Mouse (Mus musculus): ENCODE measurements around the gene Med29. TPM values are rescaled to one million over a fixed set of nuclear protein-coding genes. Genes with fewer than 3 reads are reported as not detected.

Gene Med29
- total RNA-seq, 2 experiments from 2014 or later: 22.6 to 23.0 TPM

DNA sequence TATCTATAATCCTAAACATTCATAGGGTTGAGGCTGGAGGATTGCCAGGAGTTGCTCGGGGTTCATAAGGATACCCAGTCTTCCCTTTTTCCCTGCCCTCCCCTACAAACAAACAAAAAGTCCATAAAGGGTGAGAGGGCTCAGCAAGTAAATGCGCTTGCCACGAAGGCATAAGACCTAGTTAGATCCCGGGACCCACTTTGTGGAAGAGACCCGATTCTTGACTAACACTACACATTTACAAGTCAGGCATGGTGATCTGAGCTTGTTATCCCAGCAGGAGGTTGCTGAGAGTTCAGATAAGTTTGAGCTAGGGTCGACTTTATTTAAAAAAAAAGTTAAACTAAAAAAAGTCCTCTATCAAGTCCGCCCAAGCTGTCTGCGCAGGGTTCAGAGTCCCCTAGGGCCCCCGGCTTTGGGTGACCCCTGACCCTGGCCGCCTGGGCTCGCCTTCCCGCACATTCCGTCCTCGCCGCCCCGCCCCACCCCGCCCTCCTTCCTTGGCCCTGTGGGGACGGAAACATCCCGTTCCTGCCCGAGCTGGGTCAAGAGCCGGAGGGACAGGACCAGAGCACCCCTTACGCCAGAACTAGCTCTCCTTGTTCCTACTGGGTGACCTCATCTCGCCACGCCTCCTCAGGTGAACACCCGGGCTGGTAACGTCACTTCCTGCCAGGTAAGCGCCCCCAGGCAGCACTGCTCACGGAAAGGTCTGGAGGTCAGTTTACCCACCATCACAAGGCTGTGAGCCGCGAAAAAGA, 16.3 kb downstream of the Med29 start:
- peak; percentile 74 for DNase-seq

DNA sequence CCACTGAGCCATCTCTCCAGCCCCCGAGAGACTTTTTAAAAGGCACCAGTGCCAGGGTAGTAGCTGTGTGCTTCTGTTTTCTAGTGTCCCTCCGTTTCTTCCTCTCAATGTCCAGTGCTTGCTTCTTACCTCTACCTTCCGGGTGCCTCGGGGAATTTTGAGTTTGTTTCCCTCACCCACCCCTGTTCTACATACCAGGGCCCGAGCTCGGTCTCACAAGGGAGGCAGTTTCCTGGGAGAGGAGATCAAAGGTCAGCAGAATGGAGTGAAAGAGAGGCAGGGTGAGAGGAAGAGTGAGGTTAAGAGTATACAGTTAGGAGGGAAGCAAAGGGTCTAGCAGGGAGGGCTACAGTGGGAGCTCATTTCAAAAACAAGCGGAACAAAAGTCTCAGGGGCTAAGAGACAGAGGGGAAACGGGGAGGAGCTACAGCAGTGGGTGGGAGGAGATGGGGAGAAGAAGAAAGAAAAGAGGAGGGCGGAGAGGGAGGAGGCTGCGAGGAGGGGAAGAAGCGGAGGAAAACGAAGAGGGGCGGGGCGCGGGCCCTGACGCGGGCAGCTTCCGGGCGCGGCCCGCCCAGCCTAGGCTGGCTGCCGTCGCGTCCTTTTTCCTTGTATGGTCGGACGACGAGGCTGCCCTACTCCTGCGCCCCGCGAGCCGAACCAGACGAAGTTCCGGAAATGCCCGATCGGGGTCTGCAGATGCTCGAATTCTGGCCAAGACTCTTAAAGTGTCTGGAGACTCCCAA, 17.2 kb downstream of the Med29 start:
- peak; percentile 89 for DNase-seq

DNA sequence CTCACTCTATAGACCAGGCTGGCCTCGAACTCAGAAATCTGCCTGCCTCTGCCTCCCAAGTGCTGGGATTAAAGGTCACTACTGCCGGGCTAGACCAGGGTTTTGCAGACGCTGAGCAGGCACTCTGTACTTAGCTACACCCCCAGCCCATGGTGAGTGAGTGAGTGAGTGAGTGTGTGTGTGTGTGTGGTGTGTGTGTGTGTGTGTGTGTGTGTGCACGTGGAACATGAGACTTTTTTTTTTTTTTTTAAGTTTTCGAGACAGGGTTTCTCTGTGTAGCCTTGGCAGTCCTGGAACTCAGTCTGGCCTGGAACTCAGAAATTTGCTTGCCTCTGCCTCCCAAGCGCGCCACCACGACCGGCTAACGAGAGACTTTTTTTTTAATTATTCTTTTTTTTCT, 17.9 kb downstream of the Med29 start:
- no peak for DNase-seq

DNA sequence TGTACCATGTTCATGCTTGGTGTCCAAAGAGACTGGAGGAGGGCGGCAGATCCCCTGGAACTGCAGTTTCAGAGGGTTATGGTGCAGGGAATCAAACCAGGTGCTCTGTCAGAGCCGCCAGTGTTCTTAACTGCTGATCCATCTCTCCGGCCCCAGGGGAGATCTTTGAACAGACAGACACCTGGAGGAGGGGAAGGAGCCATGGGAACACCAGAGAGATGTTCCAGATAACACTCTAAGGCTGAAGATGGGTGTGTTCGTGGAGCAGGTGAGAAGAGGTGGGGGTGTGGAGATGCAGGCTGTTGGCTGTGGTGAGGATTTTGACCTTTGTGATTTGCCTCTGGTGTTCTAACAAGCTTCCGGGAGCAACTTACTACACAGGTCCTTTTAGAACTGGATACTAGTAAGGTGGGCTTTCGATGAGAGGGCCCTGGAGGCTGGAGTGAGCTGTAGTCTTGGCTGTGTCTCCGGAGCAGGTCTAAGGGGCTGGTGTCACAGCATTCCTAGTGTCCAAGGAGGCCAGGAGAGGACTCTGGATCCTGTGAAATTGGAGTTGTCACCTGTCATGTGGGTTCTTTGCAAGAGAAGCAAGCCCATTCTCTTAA, 18.5 kb downstream of the Med29 start:
- DNase-seq: no peak

DNA sequence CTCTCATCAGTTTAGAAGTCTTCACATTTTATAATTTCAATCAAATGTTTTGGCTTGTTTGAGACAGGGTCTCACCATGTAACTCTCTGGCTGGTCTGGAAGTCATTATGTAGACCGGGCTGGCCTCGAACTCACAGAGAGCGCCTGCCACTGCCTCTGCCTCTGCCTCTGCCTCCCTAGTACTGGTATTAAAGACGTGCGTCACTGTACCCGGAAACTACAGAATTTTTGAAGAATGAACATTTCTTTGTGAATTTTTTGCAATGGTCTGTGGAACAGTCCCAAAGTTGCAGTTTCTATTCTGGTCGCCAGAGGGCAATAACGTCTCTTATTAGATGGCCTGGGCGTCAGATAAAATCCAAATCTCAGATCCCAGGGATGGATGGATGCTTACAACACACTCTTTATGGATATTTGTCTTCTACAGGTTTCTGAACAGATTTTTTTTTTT, 19.4 kb downstream of the Med29 start:
- DNase-seq: peak; percentile 74

DNA sequence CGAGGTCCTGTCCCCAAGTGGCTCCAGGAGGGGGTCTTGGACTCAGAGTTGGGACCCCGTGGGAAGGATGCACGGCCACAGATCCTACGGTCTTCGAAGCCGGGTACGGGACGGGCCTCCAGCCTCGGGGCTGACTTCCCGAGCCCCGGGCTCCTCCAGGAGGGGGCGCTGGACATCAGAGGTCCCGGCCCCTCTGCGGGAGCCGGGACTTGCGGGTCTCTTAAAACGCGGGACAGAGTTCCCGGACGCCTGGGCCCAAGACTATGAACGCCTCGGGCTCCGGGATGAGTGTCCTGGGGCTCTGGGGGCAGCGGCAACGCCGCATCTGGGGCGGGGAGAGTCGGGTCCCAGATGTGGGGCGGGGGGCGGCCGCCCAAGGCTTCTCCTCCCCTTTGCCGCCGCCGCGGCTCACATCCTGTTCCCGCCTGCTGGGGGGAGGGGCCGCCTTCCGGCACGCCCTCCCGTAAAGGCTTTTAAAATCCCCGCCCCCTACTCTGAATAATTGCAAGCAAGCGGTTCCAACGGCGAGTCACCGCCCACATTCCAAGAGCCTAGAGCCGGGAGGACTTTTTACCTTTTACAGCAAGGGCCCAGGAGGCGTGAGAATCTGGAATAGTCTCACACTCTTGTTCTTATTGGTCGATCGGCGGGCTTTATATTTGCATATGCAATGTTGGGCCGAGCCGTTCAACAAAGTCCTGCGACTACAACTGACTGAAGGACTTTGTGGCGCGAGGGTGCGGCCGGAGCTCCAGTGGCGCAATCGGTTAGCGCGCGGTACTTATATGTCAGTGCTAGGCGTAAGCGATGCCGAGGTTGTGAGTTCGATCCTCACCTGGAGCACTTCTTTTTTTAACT, 20.0 kb downstream of the Med29 start, which contains the start of gene Plekhg2:
Plekhg2 (minus strand) TSS at position 349 of the 858 bp plus-strand sequence.
- peak; percentile 96 for DNase-seq

DNA sequence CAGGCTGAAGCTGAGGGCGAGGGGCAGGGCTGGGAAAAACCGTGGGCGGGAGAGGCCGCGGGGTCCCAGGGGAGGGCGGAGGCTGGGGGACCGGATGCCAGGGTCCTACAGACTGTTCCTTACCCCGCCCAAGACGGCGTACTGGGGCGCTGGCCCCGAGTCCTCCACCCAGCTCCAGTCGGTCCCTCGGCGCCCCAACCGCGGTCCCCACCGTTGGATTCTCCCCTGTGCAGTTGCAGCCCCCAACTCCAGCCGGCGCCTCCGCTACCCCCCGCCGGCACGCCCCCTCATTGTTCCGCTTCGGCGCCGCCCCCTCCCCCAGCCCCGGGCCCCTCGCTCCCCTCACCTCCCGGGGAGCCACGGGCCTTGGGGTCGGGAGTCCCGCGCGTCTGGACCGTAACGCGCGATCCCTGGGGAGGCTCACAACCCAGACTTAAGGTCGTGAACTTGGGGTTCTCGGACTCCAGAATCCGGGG, 21.0 kb downstream of the Med29 start:
- peak; percentile 75 for DNase-seq

DNA sequence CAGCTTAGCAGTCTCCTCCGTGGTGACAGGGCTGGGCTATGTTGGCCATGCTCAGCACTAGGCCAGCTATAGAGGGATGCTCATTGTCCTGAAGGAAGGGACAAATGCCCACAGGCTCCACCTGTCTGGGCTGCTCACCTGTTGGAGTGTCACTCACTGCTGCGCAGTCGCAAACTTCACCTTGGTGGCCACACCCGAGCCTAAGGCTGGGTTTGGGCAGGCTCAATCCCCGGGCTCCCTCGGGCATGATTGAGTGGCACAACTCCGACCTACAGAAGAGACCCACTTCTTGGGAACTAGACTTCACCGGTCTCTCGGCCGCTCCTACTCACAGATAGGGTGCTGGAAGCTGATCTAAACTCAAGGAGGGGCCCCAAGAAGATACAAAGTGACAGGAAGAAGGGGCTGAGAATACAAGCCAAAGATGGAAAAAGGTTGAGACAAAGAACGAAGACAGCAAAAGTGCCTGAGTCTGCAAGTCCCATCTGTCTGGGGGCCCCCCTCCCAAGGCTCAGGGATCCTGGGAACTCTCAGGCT, 21.5 kb downstream of the Med29 start:
- DNase-seq: no peak

DNA sequence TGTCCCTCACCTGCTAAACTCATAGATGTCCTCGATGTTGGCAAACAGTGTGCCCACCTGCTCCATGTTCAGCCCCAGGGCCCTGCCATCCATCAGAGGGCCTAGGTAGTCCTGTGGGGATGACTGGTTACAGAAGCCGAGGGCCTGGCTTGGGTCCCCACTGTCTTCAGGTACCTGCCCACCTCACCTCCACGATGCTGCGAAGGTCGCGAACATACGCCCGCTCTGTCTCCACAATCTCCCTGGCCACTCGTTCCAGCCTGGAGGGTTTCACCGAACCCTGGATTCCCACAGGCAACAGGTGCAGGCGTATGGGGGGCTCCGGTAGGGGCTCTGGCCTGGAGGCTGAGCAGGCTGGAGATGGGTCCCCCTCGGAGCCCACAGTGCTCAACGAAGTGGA, 22.5 kb downstream of the Med29 start:
- DNase-seq: no peak

DNA sequence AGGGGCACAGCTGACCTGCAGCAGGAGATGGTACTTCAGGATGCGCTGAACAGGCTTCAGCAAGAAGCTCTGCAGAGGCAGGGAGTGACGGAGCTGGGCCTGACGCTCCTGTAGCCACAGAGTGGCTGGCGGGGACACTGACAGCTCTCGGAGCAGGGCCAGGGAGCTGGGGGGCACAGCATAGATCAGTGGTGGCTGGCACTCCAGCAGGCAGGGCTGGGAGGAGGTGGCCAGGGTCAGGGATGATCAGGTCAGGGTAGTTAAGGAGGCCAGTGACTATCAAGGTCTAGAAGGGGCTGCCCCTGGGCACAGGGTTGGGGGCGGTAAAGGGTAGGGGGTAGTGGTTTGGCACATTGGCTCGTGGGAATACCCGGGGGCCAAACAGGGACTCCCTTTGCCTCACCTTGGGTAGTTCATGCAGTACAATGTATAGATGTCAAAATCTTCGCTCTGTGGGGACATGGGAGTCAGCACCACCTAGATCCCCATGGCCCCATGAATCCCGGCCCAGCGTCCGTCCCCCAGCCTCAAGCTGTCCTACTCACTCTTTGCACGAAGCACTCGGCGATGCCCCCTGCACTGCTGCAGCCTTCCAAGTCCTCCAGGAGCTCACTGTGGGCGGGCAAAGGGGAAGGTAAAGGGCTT, 24.1 kb downstream of the Med29 start:
- DNase-seq: no peak

DNA sequence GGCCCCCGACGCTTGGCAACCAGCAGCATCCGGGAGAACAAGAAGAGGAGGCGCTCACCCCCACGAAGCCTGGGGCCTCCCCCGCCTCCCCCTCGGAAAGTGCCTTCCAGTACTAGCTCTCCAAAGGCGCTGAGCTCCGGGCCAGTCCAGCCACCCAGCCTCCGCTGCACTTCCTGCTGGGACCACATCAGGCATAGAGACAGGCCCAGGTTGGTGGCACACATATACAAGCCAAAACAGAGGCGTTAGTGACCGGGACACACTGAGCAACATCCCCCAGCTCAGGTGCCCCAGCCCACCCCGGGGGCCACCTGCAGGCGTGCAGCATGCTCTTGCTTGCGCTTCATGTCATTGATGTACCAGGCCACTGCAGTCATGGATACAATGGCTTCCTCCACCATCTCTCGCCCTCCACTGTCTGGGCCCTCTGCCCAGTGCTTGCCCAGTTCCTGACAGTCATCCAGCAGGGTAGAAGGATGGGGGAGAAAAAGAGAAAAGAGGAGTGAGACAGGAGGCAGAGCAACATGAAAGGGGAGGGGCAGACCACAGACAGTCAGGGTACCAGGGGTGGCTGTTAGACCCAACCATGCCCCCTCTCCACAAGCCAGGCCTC, 24.7 kb downstream of the Med29 start:
- DNase-seq: no peak

DNA sequence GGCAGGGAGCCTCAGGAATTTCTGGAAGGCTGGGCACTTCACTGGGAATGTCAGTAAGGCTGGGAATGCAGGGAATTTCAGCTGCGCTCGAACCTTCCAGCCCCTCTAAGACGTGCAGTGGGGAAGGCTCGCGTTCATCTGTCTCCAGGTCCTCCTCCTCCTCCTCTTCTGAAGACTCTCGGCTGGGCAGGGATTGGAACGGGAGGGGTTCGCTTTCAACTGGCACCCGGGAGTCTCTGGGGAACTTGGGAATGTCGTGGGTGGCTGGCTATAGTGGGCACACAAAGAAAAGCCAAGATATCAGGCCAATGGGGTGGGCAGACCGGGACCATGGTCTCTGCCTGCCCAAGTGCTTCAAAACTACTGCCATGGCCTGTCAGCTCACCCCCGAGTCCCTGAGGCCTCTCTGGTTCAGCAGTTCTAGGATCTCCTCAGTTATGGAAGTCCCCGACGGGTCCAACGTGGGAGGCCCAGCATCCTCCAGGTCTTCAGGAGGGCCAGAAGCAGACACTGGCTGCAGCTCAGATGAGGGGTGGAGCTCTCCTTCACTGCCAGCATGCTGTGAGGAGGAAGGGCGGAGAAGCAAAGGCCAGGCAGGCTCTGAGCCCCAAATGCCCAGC, 30.0 kb downstream of the Med29 start:
- DNase-seq: no peak

DNA sequence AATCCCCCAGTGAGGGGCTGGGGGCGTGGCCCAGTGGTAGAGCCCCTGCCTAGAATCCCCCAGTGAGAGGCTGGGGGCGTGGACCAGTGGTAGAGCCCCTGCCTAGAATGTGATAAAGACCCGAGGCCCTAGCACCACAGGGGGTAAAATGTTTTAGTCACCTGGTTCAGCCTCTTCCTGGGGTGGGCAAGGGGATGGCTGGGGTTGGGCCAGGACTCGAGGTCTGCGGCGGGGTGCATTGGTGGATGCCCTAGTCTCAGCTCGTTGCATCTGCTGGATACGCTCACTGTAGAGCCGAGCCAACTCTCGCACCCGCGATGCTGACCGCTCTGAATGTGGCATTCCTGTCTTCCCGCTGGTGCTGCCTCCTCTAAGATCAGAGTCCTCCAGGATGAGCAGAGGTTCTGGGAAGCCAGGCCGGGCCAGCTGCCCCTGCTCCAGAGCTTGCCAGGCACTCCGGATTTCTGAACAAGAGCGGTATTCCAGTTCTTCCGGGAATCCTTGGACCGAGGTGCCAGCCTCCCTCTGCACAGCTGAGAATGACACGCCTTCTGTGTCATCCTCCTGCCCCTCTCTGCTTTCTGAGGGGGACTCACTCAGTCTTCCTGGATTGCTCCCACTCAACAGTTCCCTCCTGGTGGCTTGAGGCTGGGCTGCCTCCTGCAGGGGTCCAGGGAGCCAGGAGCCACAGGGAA, 30.7 kb downstream of the Med29 start:
- DNase-seq: no peak

DNA sequence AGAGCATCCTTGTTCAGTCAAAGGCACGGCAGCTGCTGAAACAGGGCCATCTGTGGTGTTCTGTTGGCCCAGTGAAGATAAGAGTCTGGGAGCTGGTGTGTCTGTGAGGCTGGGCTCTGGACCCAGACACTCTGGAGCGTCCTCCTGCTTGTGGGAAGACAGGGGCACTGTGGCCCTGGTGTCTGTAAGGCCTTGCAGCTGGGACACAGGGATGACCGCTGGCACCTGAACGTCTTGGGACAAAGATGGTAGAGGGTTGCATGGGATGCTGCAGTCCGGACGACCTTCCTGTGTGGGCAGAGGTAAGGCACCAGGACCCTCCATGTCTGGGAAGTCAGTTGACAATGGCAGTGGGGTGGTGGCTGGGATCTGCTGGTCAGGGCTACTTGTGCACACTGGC, 32.2 kb downstream of the Med29 start:
- no peak for DNase-seq

DNA sequence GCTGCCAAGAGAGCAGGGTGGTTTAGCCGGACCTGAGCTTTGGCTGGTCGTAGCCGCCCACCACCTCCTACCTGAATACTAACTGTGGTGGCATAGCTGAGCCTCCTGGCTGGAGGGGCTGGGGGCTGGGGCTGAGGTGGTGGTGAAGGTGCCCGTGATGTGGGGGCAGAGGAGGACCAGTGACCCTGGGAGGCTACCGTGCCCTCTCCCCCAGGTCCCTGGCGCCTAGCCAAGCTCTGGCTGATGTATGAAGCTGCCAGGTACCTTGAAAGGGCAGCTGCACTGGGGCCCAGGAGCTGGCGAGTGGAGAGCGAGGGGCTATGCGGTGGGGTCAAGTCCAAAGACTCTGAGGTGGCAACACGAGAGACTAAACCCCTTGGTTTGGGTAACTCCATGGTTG, 32.7 kb downstream of the Med29 start:
- no peak for DNase-seq

DNA sequence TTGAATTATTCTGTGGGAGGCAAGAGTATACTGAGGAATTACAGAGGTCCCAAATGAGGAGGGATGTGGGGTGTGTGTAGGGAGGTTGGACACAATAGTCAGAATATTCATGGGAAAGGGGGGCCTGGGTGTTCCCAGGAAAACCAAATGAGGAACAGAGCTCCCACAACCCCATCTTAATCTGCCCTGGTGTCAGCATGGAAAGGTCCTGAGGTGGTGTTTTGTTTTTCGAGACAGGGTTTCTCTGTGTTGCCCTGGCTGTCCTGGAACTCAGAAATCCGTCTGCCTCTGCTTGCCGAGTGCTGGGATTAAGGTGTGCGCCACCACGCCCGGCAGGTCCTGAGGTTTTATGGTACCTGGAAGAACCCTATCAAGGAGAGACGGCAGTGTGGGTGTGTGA, 34.1 kb downstream of the Med29 start:
- DNase-seq: no peak

DNA sequence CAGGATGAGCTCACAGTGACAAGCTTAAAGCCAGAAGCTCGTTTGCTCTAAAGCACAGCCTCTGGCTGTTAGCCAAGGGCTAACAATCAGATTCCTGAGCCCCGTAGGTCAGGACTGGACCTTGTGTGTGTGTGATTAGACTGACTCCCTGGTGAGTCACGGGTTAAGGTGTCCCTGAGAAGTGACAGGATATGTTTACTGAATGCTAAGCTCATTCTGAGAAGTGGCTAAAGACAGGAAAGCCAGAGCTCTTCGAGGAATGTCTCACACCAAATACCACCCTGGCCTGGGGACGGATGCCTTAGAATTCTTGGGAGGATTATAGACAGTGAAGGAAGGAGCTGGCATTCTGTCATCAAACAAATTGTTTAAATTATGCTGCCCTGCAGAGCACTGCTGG, 34.5 kb downstream of the Med29 start:
- no peak for DNase-seq

DNA sequence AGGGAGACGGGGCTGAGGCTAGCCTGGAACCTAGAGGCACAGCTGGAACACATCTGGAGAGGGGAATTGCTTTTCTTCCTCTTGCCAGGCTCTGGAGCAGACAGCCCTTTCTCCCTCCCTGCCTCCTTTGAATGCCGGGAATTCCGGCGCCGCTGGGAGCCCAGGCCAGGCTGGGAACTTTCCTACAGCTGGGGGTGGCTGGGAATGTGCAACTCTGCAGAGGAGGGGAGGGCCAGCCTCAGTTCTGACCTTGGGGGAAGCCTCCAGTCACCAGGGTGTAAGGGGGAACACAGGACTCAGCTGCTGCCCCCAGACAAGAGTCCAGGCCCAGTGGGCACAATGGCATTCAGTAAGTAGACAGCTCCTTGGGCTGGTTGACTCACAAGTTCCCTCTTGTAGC, 35.5 kb downstream of the Med29 start:
- peak; percentile 58 for DNase-seq

DNA sequence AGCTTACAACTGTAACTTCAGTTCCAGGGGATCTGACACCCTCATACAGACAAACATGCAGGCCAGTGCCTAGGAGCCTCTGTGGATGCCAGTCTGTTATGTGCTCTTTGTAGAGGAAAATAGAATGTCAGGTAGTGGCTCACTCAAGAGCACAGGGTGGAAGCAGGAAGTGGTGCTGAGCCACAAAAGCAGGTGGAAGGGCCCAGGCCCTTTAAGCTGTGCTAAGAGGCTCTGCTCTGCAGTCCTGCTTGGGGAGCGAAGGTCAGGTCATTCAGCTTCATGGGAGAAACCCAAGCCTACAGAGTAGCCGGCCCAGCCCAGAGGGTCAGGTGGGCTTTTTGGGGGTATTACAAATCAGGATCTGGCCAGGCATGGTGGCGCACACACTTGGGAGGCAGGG, 37.3 kb downstream of the Med29 start:
- DNase-seq: no peak

DNA sequence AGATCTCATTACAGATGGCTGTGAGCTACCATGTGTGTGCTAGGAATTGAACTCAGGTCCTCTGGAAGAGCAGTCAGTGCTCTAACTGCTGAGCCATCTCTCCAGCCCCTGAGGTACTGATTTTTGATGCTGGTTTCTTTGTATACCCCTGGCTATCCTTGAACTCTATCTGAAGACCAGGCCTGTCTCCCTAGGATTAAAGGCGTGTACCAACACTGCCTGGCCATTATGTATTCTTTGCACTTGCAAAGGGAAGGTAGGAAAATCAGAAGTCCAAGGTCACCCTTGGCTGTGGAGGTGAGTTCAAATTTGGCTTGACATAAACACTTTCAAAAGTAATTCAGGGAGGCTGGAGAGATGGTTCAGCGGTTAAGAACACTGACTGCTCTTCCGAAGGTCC, 37.9 kb downstream of the Med29 start:
- DNase-seq: no peak
